Mouse (Mus musculus) C2C12 (cell line): ENCODE measurements around the gene Asf1b.

Experiments
- CTCF ChIP-seq: IDR thresholded peaks from one replicate; pipeline ENCODE4 v1.5.1; 2011; ENCODE audit not compliant: control insufficient read depth, insufficient read depth, insufficient read length
- MAX ChIP-seq: IDR thresholded peaks from one replicate; pipeline ENCODE4 v1.6.1; 2011; ENCODE audit warnings: mild to moderate bottlenecking, control low read depth
- USF1 ChIP-seq: IDR thresholded peaks from one replicate; pipeline ENCODE4 v1.6.1; 2011; ENCODE audit warnings: low read depth, mild to moderate bottlenecking, control low read depth, moderate library complexity

DNA sequence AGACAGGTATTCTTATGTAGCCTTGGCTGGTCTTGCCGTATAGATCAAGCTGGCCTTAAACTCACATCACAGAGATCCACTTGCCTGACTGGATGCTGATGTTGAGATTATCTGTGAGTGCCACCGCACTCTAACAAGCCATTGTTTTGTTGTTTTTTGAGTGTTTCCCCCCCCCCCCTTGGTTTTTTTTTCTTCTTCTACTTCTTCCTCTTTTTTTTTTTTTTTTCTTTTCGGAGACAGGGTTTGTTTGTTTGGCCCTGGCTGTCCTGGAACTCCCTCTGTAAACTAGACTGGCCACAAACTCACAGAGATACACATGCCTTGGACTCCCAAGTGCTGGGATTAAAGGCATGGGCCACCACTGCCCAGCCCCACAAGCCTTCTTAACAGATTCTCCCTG lies 38.7 kb downstream of the Asf1b start:
- TF ChIP-seq USF1 (no peak), CTCF (no peak), MAX (no peak)
